Mouse (Mus musculus) midbrain, embryonic 10.5 days (tissue): ENCODE measurements around the gene Nxf3. TPM values are rescaled to one million over a fixed set of nuclear protein-coding genes. Genes with fewer than 3 reads are reported as not detected.
"Not testable (repeated sequence)": the region's sequence is repeated elsewhere in the genome, so short reads cannot be mapped to it uniquely, and the experiment has no call there.

Source experiments
- DNase-seq: peaks from one replicate; pipeline ENCODE4 v3.0.0-alpha.2; 2017; ENCODE audit warnings: low spot score
- H3K27ac ChIP-seq: fragments of 300-500 bp; sonication (generic); replicated peaks from 2 replicates; pipeline ENCODE4 v1.5.1; 2016; ENCODE audit warnings: mild to moderate bottlenecking
- H3K27me3 ChIP-seq: fragments of 300-500 bp; sonication (generic); 2 replicates; pipeline ENCODE4 v1.6.1; 2016; ENCODE audit warnings: low read depth, mild to moderate bottlenecking; ENCODE audit not compliant: poor library complexity, severe bottlenecking
- H3K36me3 ChIP-seq: fragments of 300-500 bp; sonication (generic); 2 replicates; pipeline ENCODE4 v1.6.1; 2016; ENCODE audit warnings: mild to moderate bottlenecking, moderate library complexity
- H3K4me1 ChIP-seq: fragments of 300-500 bp; sonication (generic); 2 replicates; pipeline ENCODE4 v1.6.1; 2016
- H3K4me3 ChIP-seq: fragments of 300-500 bp; sonication (generic); 2 replicates; pipeline ENCODE4 v1.5.1; 2016; ENCODE audit warnings: mild to moderate bottlenecking, moderate library complexity
- H3K9me3 ChIP-seq: fragments of 300-500 bp; sonication (generic); replicated peaks from 2 replicates; pipeline ENCODE4 v1.6.1; 2016; ENCODE audit warnings: mild to moderate bottlenecking
- WGBS: fragments of 180-500 bp; shearing (Covaris S2); methylation state at CpG from one replicate; pipeline ENCODE4 v1.1.7; 2016; 5-methylcytosine and 5-hydroxymethylcytosine counted together
- polyA plus RNA-seq: library from polyadenylated mRNA; unstranded; fragments of >200 nt; fragmentation: Nextera tagmentation; extraction: Ambion mirVana; gene quantifications from 2 replicates; pipeline ENCODE4 v1.2.1, GENCODE M21; 2016

Nxf3 gene
- polyA plus RNA-seq, 1 experiment from 2014 or later, result not detected

DNA sequence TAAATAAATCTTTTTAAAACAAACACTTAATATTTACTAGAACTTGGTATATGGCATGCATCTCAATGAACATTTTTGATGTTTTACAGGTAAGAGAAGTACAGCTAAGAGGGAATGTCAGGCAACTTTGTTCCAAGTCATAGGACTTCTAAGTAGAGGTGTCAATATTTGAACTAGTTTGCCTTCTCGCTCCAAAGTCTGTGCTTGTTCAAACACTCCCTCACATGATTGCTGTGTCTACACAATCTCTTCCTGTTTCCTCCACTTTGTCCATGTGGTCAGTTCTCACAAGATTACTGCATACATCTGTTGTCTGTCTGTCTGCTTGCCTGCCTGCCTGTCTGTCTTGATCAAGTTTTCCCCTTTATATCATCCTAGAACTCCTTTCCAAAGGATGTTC is 24.4 kb downstream of the Nxf3 start:
- H3K27me3 ChIP-seq, result peaks cover 17% of the 10 kb centered on the region
- no peak for DNase-seq
- WGBS, result 89% methylated on average over 1 of the region's 1 CpGs
- no peaks in the 10 kb centered on the region for H3K9me3 ChIP-seq
- no peak overlapping the region for H3K27ac ChIP-seq
- H3K4me3 ChIP-seq, result no peak overlapping the region
- no peaks in the 10 kb centered on the region for H3K36me3 ChIP-seq
- no peaks in the 10 kb centered on the region for H3K4me1 ChIP-seq

DNA sequence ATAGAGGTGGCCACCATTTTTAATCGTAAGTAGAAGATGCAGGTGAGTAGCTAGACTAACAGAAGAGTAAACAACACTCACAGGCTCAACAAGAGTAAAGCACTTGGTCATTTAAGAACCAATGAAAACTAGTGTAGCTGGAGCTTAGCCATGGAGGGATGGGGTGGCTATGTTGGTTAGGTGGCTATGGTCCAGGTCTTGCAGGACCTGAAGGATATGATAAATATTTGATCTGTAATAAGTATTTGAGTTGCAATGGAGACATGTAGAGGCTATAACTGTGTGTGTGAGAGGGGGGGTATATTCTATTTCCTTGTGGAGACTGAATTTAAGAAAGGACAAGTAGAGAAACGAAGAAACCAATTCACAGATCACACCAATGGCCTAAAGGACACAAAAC is 33.8 kb downstream of the Nxf3 start:
- DNase-seq, result no peak
- Histone ChIP-seq H3K27ac (no peak overlapping the region), H3K9me3 (no peaks in the 10 kb centered on the region), H3K4me3 (no peak overlapping the region), H3K4me1 (no peaks in the 10 kb centered on the region), H3K36me3 (no peaks in the 10 kb centered on the region), H3K27me3 (peaks cover 21% of the 10 kb centered on the region)
- WGBS, result 72% methylated on average over 2 of the region's 2 CpGs

DNA sequence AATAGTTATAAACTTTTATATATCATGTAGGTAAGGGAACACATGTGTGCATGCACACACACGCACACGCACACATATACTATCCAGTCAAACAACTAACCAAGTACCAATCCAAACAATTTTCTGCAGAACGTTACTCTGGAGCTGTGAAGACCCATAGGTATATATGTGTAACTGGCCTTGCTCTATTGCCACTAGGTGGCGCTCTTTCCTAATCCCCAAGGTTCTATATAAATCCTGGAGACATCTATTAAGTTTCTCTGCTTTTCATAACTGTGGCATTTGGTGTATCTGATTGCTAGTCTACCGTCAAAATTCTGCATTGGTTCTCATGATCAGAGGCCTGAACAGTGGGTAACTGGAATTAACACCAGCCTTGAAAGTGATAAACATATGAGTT is 37.5 kb downstream of the Nxf3 start:
- Histone ChIP-seq H3K36me3 (no peaks in the 10 kb centered on the region), H3K4me1 (no peaks in the 10 kb centered on the region), H3K27ac (no peak overlapping the region), H3K4me3 (no peak overlapping the region), H3K27me3 (peaks cover 25% of the 10 kb centered on the region), H3K9me3 (no peaks in the 10 kb centered on the region)
- peak; percentile 44 for DNase-seq
- WGBS, result 23% methylated on average over 5 of the region's 5 CpGs

DNA sequence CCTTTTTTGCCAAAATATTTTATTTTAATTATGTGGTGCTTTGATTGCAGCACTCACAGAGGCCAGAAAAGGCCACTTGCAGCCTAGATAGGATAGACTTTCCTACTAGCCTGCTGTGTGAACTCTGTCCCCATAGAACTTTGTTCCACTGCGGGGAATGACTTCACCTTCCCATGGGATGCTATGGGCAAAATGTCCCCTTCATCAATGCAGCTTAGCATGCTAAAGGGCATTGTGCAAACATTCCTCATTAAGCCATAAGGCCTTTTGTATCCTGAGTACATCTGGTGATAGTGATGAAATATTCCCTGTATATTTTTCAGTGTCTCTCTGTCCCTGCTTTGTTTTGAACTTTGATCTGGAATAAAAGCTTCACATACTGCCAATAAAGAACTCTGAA is 41.3 kb downstream of the Nxf3 start:
- Histone ChIP-seq H3K4me1 (no peaks in the 10 kb centered on the region), H3K4me3 (no peak overlapping the region), H3K36me3 (no peaks in the 10 kb centered on the region), H3K9me3 (no peaks in the 10 kb centered on the region), H3K27me3 (peaks cover 23% of the 10 kb centered on the region), H3K27ac (no peak overlapping the region)
- DNase-seq, result no peak
- WGBS, result 84% methylated on average over 1 of the region's 1 CpGs

DNA sequence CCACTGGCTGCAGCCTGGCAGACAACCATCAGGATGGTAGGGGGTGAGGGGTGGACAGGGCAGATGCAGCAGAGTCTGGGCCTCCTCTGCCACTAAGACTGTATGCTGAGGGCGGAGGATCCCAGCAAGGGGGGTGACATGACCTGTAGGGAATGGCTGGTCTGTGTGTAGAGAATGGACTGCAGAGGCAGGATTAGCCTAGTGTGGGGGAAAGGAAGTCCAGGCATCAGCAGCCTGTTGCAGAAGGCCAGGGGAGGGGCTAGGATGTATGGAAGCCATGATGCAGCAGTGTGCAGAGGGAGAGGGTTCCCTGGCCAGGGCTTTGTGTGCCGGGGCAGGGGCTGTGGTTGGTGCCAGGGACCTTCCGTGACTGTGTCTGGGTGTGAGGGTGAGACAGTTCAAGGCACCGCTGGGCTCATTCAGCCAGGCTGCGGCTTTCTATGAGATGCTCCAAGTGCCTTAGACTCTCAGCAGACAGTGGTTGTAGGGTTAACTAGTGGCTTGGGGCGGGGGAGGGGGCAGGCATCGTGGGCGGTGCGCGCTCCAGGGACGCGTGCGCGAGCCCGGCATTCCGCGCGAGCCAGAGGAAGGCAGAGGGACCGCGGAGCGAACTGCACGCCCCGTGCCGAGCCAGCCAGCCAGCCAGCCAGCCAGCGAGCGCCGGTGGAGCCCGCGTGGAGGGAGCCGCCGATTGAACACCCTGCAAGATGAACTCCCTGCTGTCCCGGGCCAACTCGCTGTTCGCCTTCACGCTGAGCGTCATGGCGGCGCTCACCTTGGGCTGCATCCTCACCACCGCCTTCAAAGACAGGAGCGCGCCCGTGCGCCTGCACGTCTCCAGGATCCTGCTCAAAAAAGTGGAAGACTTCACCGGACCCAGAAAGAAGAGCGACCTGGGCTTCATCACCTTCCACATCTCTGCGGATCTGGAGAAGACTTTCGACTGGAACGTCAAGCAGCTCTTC is 52.0 kb downstream of the Nxf3 start, which contains the start of gene Arxes1:
TSS of gene Arxes1 (plus strand) at position 569 of the 965 bp plus-strand sequence.
- not testable (repeated sequence) for H3K36me3 ChIP-seq, H3K9me3 ChIP-seq
- peaks cover 44% of the 10 kb centered on the region for H3K27me3 ChIP-seq
- H3K4me3 ChIP-seq, result peak within 1 kb of the TSS; percentile 45
- peaks cover 15% of the 10 kb centered on the region; the same call in 1 of the 2 replicates for H3K4me1 ChIP-seq
- peak within 1 kb of the TSS; percentile 65; the same call in 1 of the 2 replicates for H3K27ac ChIP-seq
- WGBS, result 7% methylated on average over 22 of the region's 49 CpGs
- DNase-seq, result peak; percentile 39

DNA sequence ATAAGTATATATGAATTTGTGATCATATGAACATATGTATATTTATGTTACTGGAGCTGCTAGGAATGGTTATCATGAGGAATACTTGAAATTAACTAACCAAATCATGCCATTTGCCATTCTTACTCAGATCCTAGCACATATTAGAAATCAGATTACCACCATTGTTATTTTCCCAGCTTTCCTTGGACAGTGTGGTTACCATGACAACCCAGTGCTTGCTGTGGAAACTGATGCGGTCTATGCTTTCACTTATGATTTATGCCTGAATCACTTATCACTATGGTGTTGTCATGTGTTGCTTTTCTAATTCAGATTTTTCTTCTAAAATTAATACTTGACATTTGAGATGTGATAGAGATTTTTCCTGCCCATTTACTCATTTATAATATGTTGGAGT is 54.7 kb downstream of the Nxf3 start:
- H3K4me3 ChIP-seq, result no peak overlapping the region
- WGBS, result 74% methylated on average over 1 of the region's 1 CpGs
- H3K9me3 ChIP-seq, result no peaks in the 10 kb centered on the region
- H3K27ac ChIP-seq, result no peak overlapping the region
- H3K27me3 ChIP-seq, result peaks cover 47% of the 10 kb centered on the region
- H3K36me3 ChIP-seq, result no peaks in the 10 kb centered on the region
- H3K4me1 ChIP-seq, result peaks cover 15% of the 10 kb centered on the region; the same call in 1 of the 2 replicates
- no peak for DNase-seq

Other genes with a start within 250 kb of the Nxf3 start
- gene Gprasp2, start 246.2 kb downstream of the Nxf3 start, polyA plus RNA-seq, result 25.8 and 42.4 TPM in 2 replicates
- 117 TPM in 2 replicates for gene Arxes2, start 91.4 kb downstream of the Nxf3 start, polyA plus RNA-seq
- 41.6 and 45.7 TPM in 2 replicates for gene Arxes1, start 51.9 kb downstream of the Nxf3 start, polyA plus RNA-seq
- 303 and 318 TPM in 2 replicates for gene Bex2, start 17.0 kb downstream of the Nxf3 start, polyA plus RNA-seq
- 88.7 and 106 TPM in 2 replicates for gene Bex4, start 53.7 kb upstream of the Nxf3 start, polyA plus RNA-seq
- gene Tceal8, start 87.1 kb upstream of the Nxf3 start, polyA plus RNA-seq, result 178 and 192 TPM in 2 replicates
- 3.1 and 3.4 TPM in 2 replicates for gene Tceal5, start 118.6 kb upstream of the Nxf3 start, polyA plus RNA-seq
- gene Tceal7, start 129.5 kb upstream of the Nxf3 start, polyA plus RNA-seq, result 0.70 TPM in 2 replicates
- 139 and 163 TPM in 2 replicates for gene Bex1, start 130.3 kb upstream of the Nxf3 start, polyA plus RNA-seq
- 328 and 332 TPM in 2 replicates for gene Tceal9, start 159.8 kb upstream of the Nxf3 start, polyA plus RNA-seq
- 627 and 636 TPM in 2 replicates for gene Bex3, start 185.0 kb upstream of the Nxf3 start, polyA plus RNA-seq